Mouse (Mus musculus) liver, adult 2 months (tissue): ENCODE data around the gene Zfp429.
"Not testable (repeated sequence)": the region's sequence is repeated elsewhere in the genome, so short reads cannot be mapped to it uniquely, and the experiment has no call there.

Experiments
- CTCF ChIP-seq: fragments of 200-500 bp; IDR thresholded peaks from 2 replicates; pipeline ENCODE4 v1.5.1; 2011; ENCODE audit warnings: low read depth, low read length, control low read depth
- POLR2A ChIP-seq: fragments of 200-500 bp; IDR thresholded peaks from 2 replicates; pipeline ENCODE4 v1.6.1; 2011; ENCODE audit warnings: low read length, control low read depth; ENCODE audit not compliant: insufficient read depth; ENCODE audit errors: extremely low read depth

GRCm38 (mm10) chr13:67425699-67426098 is 26.1 kb upstream of the Zfp429 start:
- TF ChIP-seq POLR2A, CTCF: not testable (repeated sequence)
